Comparison of ENCODE assay signal across 25 mouse cellular contexts in genomic region chr2:125178225-125178798, GRCm38 (mm10). TPM values are rescaled to one million over a fixed set of nuclear protein-coding genes. Genes with fewer than 3 reads are reported as not detected.
DNase-seq lines count a peak whose midpoint lies in the region; ATAC-seq lines count a peak whose summit lies in the region.
"Had no signal": no experiment of that assay in that cellular context is flagged by ENCODE, and none has a peak within 500 bp of the region (broad histone marks: within the 10 kb centered on the region; RNA-seq: fewer than 3 reads in every experiment).

No protein-coding gene starts in this region.

- H3K9ac ChIP-seq in forebrain, embryonic 16.5 days (replicated peaks; ENCODE audit: low read depth, low read length) = no peak overlapping the region
- H3K9ac ChIP-seq: limb, embryonic 13.5 days; midbrain, embryonic 15.5 days had no signal

- peaks cover 6% of the 10 kb centered on the region; the same call in 1 of the 2 replicates for H3K4me1 ChIP-seq in forebrain, embryonic 16.5 days (replicated peaks; ENCODE audit: control insufficient read depth, insufficient read depth, low read length)
- H3K4me1 ChIP-seq: embryonic facial prominence, embryonic 10.5 days; heart, embryonic 10.5 days; limb, embryonic 13.5 days; midbrain, embryonic 15.5 days had no signal

- no peaks in the 10 kb centered on the region for H3K9me3 ChIP-seq in forebrain, embryonic 16.5 days (ENCODE audit: control insufficient read depth, low read length)
- H3K9me3 ChIP-seq: embryonic facial prominence, embryonic 10.5 days; heart, embryonic 10.5 days; limb, embryonic 13.5 days; midbrain, embryonic 15.5 days had no signal

- H3K27ac ChIP-seq in forebrain, embryonic 16.5 days (ENCODE audit: low read length) = 0 out of 2 replicates have a peak overlapping the region, but pooled peaks have one; percentile 51
- H3K27ac ChIP-seq: embryonic facial prominence, embryonic 10.5 days; heart, embryonic 10.5 days; hindbrain, postnatal 0 days; limb, embryonic 13.5 days; macrophage; midbrain, embryonic 15.5 days had no signal

- no peak overlapping the region for H3K4me2 ChIP-seq in forebrain, embryonic 16.5 days (ENCODE audit: low read length)
- H3K4me2 ChIP-seq: limb, embryonic 13.5 days; midbrain, embryonic 15.5 days had no signal

- WGBS in forebrain, embryonic 16.5 days = 59% methylated on average over 7 of the region's 7 CpGs

- DNase-seq in heart, adult 11 months = peak; percentile 16
- no peak for DNase-seq in heart, postnatal 4 days
- peak; percentile 14 to 32 for DNase-seq in layer of hippocampus, adult 8-10 months (ENCODE audit: low spot score in 2 of 2)
- peak; percentile 38 to 44 for DNase-seq in right cerebral cortex, postnatal 10 days (ENCODE audit: low spot score in 2 of 2)
- DNase-seq in embryo, embryonic 9.5 days (ENCODE audit: extremely low spot score) = no peak
- DNase-seq in kidney, postnatal 10 days = no peak
- DNase-seq in liver = no peak
- DNase-seq: cerebellum, adult 9-11 months; kidney, adult 8-10 months had no signal

- no peak overlapping the region for H3K4me3 ChIP-seq in forebrain, embryonic 16.5 days (replicated peaks; ENCODE audit: low read length)
- H3K4me3 ChIP-seq: embryonic facial prominence, embryonic 10.5 days; erythroblast, embryonic 14.5 days; heart, embryonic 10.5 days; limb, embryonic 13.5 days; midbrain, embryonic 15.5 days had no signal

- no peaks in the 10 kb centered on the region for H3K27me3 ChIP-seq in forebrain, embryonic 16.5 days (replicated peaks; ENCODE audit: control insufficient read depth, insufficient read depth, low read length)
- H3K27me3 ChIP-seq: limb, embryonic 13.5 days; midbrain, embryonic 15.5 days had no signal

- H3K36me3 ChIP-seq in forebrain, embryonic 16.5 days (ENCODE audit: control insufficient read depth, insufficient read depth) = no peaks in the 10 kb centered on the region
- H3K36me3 ChIP-seq: embryonic facial prominence, embryonic 10.5 days; heart, embryonic 10.5 days; limb, embryonic 13.5 days; midbrain, embryonic 15.5 days had no signal

- peak; percentile 95 for ATAC-seq in forebrain, embryonic 16.5 days
- ATAC-seq: hindbrain, postnatal 0 days; midbrain, embryonic 15.5 days had no signal

RNA-seq across cellular contexts. Expression of gene Slc12a1, which starts 26.0 kb away (rescaled TPM):
- not detected for total RNA-seq in heart, postnatal 4 days (2021)
- polyA plus RNA-seq in forebrain, embryonic 16.5 days (2015; fragmentation: Nextera tagmentation; extraction: Ambion mirVana) = 0.04 TPM in 1 of 2 replicates, not detected in the other
- under 1 TPM in 3 of 4 experiments, not detected in 1; 0.10 to 0.27 (median 0.25) TPM for total RNA-seq in layer of hippocampus, adult 8-10 months (2022)
- total RNA-seq: gastrocnemius, adult 8-10 months; heart, postnatal 25 days; hindbrain, postnatal 0 days had no signal
- polyA plus RNA-seq: embryonic facial prominence, embryonic 10.5 days; erythroblast, embryonic 14.5 days; heart, embryonic 10.5 days; large intestine, adult 2 months; limb, embryonic 13.5 days; macrophage; midbrain, embryonic 15.5 days; small intestine, adult 2 months had no signal

RNA-seq across cellular contexts. Expression of gene Ctxn2, which starts 41.8 kb away (rescaled TPM):
- not detected for total RNA-seq in heart, postnatal 4 days (2021)
- 3.8 and 6.8 TPM in 2 replicates for polyA plus RNA-seq in forebrain, embryonic 16.5 days (2015; fragmentation: Nextera tagmentation; extraction: Ambion mirVana)
- total RNA-seq in layer of hippocampus, adult 8-10 months (2022) = 10 to 100 TPM; 12.0 to 15.0 (median 13.5) TPM
- total RNA-seq: ES-E14; gastrocnemius, adult 8-10 months; heart, postnatal 25 days had no signal
- polyA plus RNA-seq: embryonic facial prominence, embryonic 10.5 days; erythroblast, embryonic 14.5 days; heart, embryonic 10.5 days; large intestine, adult 2 months; limb, embryonic 13.5 days; liver, embryonic 16.5 days; macrophage; neural tube, embryonic 11.5 days; small intestine, adult 2 months; thymus, postnatal 0 days had no signal

RNA-seq across cellular contexts. Expression of gene Myef2, which starts 54.9 kb away (rescaled TPM):
- 10 to 100 TPM; 38.8 to 42.7 TPM for total RNA-seq in heart, postnatal 4 days (2021)
- polyA plus RNA-seq in forebrain, embryonic 16.5 days (2015; fragmentation: Nextera tagmentation; extraction: Ambion mirVana) = 262 and 276 TPM in 2 replicates
- 10 to 100 TPM; 86.0 to 92.4 (median 89.1) TPM for total RNA-seq in layer of hippocampus, adult 8-10 months (2022)

Comparison
In these comparisons a context has a peak if more than half of its experiments do, and no peak if none do; other contexts are left out.
1. DNase-seq: peak in heart, adult 11 months (single experiment), layer of hippocampus, adult 8-10 months (2 of 2) and right cerebral cortex, postnatal 10 days (2 of 2); none in heart, postnatal 4 days (single experiment), embryo, embryonic 9.5 days (single experiment), kidney, postnatal 10 days (single experiment) and liver (single experiment).
2. RNA of gene Ctxn2, which starts 41.8 kb away (total RNA-seq): 12.0 to 15.0 TPM in layer of hippocampus, adult 8-10 months; not detected in heart, postnatal 4 days; every median in the first group is over 10 times any median in the second.